Mouse (Mus musculus) testis, postnatal 10 days (tissue): ENCODE results near the gene Prrc2b.

Experiments used
- DNase-seq: peaks from one replicate; pipeline ENCODE4 v3.0.0; 2021; ENCODE audit warnings: low spot score

Prrc2b gene

DNA sequence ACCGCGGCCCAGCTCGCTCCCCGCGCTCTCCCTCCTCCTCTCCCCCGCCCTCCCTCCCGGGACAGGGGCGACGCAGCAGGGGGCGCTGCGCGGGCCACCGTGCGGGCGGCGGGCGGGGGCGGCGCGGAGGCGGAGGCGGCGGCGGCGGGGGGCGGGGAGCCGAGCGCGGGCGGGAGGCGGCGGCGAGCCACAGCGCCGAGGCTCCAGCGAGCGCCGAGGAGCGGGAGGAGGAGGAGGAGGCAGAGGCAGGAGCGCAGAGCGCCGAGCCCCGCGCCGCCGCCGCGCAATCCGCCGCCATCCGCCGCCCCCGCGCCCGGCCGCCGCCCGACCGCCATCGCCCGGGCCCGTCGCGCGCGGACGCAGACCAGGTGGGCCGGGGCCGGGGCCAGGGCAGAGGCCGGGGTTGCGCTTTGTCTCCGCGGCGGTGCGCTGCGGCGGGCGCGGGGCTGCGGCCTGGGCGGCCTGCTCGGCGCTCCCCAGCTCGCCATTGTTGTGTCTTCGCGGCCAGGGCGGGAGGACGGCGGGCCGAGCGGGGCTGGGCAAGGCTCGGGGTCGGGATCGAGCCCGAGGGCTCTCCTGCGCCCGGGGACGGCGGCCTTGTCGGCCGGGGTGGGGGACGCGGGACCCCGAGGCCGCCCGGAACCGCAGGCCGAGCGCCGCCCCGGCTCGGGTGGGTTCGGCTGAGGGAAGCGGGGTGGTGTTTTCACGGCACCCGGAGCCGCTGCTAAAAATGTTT lies at the start of gene Prrc2b:
Gene Prrc2b (plus strand): TSS at position 159 of the 736 bp plus-strand sequence.
- DNase-seq, result peak; percentile 84

DNA sequence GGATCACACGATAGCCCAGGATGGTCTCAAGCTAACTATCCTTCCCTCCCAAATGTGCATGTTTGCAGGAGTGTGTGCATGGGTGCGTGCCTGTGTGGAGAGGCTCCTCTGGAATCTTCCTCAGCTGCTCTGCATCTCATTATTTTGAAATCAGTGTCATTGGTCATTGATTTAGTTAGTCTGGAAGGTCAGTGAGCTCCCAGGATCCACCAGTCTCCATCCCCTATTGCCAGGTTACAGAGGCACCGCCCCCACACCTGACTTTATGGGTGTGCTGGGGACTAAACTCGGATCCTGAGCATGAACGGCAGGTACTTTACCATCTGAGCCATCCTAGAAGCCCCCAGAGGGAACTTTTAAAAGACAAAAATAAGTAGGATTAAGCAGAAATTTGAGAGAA lies 47.9 kb upstream of the Prrc2b start:
- DNase-seq, result no peak

DNA sequence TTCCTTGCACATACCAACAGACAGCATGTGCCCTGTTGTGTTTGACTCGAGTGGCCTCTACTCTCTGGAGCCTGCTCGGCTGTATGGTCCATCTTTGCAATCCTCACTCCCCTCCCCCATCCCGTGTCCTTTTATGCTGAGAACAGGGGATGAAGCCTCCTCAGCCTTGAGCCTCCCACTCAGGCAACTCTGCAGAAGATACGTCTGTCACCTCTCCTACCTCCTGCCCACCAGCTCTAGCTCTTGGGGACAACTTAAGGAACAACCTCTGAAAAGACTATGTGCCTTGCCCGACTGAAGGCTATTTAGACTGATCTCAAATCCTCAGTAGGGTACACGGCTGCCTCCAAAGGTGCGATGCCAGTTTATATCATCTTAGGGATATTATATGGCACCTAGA lies 47.3 kb upstream of the Prrc2b start:
- no peak for DNase-seq

DNA sequence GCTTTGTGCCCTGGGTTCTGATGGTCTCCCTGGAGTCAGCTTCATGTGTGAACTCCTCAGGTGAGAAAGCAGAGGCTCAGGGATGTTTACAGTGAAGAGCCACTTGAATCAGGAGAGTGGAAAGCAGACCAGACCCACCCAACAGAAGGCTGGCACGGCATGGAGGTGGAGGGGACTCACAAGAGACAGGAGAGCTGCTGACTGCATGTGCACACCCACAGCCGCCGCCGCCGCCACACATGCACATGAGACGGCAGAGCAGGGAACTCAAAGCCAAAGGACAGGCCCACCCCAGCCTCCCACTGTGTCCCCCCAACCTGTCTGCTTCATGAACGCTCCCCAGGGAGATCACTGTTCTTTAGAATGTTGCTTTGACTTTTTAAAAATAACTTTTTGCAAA lies 46.8 kb upstream of the Prrc2b start:
- no peak for DNase-seq

DNA sequence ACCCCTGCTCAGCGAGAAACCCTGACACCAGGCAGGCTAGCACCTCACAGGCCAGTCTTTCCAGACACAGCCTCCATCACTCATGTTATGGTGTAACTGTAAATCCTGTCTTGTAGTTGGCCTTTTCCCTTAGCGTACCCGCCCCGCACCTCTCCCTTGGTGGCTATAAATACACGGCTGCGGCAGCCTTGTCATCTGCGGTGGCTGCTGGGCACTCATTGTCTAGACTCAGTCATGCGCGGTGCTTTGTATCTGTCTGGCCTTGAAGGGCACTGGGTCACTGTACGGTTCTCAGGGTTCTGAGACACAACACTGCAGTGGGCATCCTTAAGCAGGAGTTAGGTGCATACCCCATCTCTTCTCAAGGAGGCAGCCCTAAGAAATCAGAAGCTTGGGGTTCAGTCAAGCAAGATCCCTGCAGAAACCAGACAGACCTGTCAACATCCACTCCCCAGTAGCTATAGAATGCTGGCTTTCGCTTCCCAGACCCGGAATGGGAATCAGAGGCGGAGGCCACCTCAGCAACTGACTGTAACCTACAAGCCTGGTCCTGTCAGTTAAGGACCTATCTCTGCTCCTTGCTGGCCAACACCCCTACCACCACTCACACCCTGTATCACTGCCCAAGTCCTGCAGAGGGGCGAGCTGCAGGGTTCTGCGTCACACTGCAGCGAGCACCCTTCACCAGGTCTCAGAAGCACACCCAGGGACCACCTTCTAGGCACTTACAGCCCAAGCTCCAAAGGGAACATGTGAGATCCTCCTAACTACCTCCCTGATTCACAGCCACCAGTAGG lies 45.6 kb upstream of the Prrc2b start:
- DNase-seq, result no peak

DNA sequence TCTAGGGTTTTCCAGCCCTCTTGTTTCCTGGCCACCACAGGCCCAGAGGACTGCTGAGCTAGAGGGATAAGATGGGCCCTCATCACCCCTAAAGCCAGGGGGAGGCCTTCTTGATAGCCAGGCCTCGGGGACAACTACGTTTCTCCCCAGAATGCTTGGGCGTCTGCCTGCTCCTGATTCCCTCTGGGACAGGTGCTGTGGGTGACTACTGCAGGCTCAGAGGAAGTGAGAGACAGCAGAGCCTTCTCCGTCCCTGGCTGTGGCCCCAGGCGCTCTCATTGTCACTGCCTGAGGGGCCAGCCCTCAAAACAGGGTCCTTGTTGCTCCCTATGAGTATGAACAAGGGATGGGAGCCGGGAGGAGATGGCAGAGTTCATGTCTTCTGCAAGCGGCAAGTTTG lies 45.0 kb upstream of the Prrc2b start:
- no peak for DNase-seq

DNA sequence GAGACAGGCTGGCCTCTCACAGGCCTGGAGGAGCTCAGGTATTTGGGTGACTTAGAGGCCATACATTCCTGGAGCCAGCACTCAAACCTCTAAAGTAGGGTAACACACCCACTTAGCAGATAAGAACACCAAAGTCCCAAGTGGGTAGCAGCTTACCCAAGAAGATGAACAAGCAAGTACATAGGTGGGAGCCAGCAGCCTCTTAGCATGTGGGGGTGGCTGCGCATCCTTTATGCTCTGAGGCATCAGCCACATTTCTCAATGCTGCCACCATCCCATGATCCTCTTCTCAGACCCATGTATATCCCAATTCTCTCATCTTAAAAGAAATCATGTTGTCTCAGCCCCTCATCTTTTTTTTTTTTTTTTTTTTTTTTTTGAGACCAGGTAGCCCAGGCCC lies 39.6 kb upstream of the Prrc2b start:
- no peak for DNase-seq

DNA sequence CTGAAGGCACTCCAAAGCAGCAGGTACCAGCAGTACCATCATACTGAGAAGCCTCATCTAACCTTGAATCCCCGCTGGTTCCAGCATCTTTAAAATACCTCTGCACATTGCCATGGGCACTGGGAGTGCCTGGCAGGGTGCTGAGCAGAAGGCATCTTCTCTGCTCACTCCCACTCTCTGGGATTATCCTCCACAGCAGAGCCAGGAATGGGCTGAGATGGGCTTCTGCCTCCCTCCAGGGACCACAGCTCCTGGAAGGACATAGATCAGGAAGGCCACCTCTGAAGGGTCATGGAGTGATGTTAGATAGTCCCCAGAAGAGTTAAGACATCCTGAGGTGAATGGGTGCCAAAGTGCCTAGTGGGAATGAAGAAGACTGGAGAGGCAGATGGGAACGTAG lies 38.3 kb upstream of the Prrc2b start:
- no peak for DNase-seq

DNA sequence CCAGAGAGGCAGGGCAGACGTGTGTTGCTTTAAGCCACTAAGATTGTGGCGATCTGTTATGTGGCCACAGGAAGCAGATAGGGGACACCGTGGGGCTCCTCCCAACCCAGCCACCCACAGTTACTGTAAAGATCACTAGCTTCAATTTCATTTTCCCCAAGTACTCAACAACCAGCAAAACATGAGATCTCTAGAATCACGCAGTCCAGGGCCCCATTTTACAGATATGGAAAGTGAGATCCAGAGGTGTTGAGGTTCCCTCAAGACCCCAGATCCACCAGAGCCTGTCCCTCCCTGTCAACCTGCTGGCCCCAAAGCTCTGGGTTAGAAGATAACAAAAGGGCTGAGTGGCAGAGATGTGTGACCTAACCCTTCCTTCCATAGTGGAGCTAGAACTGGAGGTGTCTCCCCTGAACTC lies 35.0 kb upstream of the Prrc2b start:
- no peak for DNase-seq

DNA sequence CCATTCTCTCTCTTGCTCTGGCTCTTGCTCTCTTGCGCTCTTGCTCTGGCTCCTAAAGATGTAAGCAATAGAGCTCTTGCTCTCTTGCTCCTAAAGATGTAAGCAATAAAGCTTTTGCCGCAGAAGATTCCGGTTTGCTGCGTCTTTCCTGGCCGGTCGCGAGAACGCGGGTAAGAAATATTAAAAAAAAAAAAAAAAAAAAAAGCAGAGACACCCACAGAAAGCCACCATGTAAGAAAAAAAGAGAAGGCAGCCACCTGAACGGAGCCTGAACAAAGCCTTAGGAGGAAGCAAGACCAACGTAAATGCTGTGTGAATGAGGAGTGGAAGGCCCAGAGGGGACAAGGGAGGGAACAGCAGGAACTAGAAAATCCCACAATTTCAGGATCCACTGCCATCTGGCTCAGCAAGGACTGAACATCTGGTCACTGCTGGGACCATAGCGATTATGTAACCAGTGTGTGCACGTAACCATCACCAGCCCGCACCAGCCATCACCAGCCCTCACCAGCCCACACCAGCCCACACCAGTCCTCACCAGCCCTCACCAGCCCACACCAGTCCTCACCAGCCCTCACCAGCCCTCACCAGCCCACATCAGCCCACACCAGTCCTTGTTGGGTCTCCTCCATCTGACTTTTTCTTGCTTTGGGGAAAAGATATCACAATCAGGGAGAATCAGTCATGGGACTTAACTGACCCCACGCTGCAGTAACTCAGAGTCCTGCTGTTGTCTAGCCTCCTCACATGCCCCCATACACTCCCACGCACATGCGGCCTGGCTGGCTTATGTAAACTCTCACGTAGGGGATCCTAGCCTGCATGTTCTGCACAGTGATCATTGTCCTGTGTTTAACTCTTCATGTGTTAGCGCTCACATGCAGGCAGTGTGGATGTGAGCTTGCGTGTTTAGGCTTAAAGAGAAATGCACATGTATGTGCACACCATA lies 30.8 kb upstream of the Prrc2b start:
- peak; percentile 71 for DNase-seq

DNA sequence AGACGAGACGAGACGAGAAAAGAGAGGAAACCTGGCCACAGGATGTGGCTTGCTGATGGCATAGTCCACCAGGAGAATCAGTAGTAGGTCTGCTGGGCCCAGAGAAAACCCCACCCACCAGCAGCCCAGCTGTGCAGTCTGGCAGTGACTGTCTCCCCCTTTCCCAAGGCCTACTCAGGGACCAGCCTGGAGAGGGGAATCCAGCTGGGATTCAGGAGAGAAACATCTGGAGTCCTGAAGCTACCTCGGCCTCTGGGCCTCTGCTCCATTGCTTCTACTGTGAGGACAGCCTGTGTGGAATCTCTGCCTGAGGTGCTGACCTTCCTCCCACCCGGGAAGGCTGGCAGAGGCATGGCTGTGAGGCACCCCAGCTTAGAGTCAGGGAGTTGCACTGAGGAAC lies 29.7 kb upstream of the Prrc2b start:
- DNase-seq, result peak; percentile 60

DNA sequence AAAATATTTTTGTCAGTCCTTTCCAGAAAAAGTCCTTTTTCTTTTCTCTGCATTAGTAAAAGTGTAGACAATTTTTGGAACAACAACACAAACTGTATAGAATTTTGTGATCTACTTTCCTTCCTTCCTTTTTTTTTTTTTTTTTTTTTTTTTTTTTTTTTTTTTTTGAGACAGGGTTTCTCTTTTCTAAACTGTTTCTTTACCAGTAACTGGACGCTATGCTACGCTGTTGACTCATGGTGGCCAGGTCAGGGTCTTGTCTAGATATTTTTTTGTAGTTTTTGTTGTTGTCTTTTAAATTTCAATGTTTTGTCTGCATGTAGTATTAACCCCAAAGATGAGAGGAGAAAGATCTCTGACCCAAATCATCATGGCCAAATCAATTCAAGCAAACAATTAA lies 29.1 kb upstream of the Prrc2b start:
- DNase-seq, result no peak

DNA sequence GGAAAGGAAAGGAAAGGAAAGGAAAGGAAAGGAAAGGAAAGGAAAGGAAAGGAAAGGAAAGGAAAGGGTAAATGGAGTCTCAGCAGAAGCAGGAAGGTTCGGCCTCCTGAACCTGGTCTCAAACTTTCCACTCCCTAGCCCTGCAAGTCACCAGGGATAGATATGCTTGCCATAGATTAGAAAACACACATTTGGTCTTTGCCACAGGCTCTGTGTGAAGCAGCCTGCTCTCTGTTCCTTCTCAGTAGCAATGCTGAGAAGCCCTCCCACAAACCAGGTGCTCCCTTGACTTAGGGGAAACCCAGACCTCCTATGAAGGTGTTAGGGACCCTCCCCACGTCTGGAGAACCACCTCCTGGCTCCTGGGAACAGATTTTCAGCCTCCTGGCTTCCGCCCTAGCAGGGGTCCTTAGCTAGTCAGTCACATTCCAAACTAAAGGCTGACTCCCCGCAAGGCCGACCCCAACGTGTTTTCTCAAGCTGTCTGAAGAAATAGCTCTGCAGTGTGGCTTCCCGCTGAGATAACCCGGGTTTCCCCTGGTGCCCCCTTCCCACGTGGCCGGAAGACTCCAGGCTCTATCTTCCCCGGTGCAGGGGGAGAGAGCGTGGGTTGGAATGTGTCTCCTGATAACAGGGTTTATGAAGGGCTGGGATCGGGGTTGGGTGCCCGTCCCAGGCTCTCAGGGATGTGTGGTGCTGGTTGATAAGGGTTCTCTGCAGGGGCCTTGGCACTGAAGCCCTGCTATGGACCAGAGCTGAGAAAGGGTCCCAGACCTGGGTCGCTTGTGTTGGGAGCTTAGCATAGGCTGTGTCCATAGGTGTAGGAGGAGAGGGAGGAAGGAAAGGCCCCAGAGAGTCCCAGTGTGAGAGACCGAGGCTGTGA lies 23.0 kb upstream of the Prrc2b start:
- peak; percentile 55 for DNase-seq

DNA sequence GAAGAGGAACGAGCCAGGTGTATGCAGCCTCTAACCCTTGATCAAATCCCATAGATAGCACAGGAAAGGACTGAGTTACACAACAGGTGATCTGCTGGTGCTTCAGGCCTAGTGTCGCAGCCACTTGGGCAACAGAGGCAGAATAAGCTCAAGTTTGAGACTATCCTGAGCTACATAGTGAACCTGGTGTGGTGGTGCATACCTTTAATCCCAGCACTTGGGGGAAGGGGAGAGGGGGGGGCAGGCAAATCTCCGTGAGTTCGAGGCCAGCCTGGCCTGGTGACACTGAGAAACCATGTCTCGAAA lies 22.4 kb upstream of the Prrc2b start:
- DNase-seq, result no peak

DNA sequence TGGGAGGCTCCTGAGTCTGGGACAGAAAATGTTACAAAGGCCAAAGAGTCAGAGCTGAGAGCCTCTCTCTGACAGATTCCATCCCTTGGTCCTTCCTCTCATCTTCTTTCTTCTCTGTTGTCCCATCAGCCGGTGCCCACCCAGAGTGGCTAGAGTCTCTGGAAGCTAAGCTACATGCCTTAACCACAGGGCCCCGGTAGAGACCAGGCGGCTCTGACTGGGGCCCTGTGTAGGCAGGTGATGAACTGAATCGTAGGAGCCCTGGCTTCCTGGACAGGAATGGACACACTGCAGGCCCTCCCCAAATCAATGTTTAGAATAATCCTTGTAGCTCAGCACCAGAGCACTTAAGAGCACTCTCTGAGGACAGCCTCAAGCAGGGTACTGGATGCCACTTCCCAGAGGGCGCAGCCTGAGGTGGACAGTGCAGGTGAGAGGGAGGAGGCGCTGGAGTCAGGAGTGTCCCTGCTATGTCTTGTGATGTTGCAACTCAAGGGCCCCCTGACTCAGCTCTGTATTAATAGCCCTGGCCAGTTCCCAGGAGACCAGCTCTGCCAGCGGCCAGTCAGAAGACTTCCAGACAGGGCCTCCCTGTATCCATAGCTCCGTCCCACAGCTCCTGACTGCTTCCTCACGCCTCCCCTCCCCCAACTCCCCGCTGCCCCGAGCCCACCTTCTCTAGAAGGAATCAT lies 21.4 kb upstream of the Prrc2b start:
- peak; percentile 62 for DNase-seq

DNA sequence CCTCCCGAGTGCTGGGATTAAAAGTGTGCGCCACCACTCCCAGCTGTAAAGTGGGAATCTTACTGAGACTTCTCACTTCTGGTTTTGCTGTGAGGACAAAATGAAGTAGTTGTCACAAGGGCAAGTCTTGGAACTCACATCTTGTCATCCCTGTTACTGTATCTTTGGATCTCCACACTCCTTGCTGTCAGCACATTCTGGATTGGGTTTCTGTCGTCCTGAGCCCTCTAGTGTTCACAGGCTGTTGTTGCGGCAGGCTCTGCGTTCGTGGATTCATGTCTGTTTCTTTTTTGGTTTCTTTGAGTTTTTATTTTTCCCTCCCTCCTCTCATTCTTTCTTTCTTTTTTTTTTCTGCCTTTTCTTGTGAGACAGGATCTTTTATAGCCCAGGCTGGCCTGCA lies 20.4 kb upstream of the Prrc2b start:
- DNase-seq, result peak; percentile 66

DNA sequence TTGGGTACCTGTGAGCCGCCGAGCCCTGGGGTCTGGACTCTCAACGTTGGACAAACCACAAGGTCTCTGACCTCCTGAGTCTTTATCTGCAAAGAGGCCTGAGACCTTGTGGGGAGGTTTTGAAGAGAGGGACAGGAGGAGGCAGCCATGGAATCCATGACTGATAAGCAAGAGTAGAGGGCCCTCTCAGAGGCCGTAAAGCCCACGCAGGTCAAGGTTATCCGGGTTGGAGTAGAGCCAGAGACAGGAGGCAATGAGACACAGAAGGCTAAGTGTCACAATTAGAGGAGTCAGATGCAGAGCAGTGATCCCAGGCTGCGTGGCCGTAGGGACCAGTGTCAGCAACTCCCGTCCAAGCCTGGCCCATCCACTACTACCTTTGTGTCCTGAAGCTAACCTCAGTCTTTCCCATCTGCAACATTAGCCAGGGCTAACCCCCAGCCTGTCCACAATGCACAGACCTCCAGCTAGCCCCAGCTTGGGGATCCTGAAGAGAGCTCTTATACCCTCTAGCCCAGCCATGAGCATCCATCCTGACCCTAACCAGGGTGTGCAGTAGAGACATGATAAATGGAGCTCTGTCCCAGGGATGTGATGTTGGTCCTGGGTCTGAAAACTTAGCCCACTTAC lies 19.6 kb upstream of the Prrc2b start:
- peak; percentile 69 for DNase-seq

DNA sequence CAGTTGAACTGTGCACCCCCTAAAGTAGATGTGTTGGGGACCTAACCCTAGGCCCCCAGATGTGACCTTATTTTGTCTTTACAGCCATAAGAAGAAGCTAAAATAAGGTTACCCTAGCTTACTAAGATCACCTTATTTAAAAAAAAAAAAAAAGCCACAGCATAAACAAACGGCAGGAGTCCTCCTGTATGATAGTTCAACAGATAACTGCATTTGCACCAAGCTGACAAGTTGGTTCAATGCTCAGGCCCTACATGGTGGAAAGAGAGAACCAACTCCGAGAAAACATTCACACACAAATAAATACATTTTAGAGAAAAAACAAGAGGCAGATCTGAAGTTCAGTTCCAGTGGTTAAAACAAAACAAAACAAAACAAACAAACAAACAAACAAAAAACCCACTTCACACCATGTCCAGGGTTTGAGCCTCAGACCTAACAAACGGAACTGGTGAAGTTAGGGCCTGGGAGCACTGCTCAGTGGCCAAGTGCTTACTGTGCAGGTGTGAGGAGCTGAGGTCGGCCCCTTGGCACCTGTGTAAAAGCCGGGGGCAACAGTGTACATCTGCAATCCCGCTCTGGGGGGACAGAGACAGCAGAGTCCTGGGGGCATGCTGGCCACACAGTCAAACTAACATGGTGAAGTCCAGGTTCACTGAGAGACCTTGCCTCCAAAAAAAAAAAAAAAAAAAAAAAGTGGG lies 18.9 kb upstream of the Prrc2b start:
- no peak for DNase-seq

DNA sequence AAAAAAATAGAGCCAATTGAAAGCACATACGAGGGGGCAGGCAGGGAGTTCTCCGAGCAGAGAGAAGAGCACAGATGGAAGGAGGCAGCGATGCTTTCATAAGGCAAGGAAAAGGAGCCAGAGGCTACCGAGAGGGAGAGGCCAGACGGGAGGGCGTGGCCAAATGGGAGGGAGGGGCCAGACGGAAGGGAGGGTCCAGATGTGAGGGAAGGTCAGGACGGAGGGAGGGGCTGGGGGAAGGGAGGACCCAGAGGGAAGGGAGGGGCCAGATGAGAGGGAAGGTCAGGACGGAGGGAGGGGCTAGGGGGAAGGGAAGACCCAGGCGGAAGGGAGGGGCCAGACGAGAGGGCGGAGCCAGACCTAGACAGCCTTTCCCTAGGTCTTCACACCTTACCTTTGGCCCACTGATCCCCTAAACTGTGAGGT lies 18.3 kb upstream of the Prrc2b start:
- peak; percentile 89 for DNase-seq

DNA sequence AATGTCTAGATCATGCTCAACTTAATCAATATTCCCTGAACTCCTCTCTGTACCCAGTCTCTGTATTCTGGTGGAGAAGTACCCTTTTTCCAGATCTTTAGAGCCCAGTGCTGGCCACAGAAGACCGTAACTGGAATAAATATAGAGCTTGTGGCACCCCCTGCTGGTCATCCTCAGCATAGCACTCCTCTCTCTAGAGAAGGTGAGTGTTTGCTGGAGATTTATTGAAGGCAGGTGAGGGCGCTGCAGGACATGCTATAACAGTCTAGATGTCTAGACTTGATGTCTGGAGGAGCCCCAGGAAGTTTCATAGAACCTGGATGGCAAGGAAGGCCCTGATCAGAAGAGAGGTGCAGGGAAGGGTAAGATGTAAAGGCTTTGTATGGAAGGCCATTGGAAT lies 16.8 kb upstream of the Prrc2b start:
- DNase-seq, result peak; percentile 94
